Mouse (Mus musculus) olfactory bulb, adult 2 months (tissue): ENCODE results near the gene Cnp.

Experiments
- CTCF ChIP-seq: fragments of 200-500 bp; IDR thresholded peaks from 2 replicates; pipeline ENCODE4 v1.5.1; 2012; ENCODE audit warnings: low read depth, mild to moderate bottlenecking, low read length, moderate library complexity; ENCODE audit not compliant: insufficient read depth
- POLR2A ChIP-seq: fragments of 200-500 bp; IDR thresholded peaks from 2 replicates; pipeline ENCODE4 v1.6.1; 2012; ENCODE audit warnings: mild to moderate bottlenecking, low read depth, low read length, moderate library complexity; ENCODE audit not compliant: insufficient read depth

DNA sequence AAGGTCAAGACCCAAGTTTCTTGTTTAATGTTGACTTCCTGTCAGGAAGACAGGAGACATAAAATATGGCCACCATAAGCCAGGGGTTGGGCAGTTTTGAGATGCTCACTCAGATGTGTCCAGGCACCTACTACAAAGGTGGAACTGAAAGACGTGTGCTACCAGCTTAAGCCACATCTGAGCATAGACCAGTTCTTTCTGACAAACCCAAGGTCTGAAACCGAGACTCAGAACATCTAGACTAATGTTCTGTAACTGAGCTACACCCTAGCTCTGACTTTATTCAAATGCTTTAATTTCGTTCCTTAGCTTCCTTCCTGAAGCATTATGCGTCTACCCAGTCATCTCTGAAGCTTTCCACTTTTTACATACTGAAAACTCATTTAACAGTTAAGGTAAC is 23.4 kb downstream of the Cnp start:
- TF ChIP-seq CTCF (no peak), POLR2A (no peak)
